Mouse (Mus musculus) frontal cortex, postnatal 10 days (tissue): ENCODE data around the gene Trib3.
"Not testable (repeated sequence)": the region's sequence is repeated elsewhere in the genome, so short reads cannot be mapped to it uniquely, and the experiment has no call there.

Experiments
- DNase-seq, 2 experiments: peaks; one replicate each; pipeline ENCODE4 v3.0.0; 2022; ENCODE audit warnings: low spot score in 2 of 2, mixed read lengths in 1 of 2

The Trib3 gene

GRCm38 (mm10) chr2:152307186-152307585 lies 36.6 kb downstream of the Trib3 start:
- DNase-seq = no peak

GRCm38 (mm10) chr2:152305480-152305879 lies 38.4 kb downstream of the Trib3 start:
- no peak for DNase-seq

- DNase-seq = no peak
These were observed 40.1 kb downstream of the Trib3 start for GRCm38 (mm10) chr2:152303781-152304180.

- DNase-seq = no peak
These were observed 41.0 kb downstream of the Trib3 start for GRCm38 (mm10) chr2:152302862-152303261.

GRCm38 (mm10) chr2:152294541-152294940 lies 49.3 kb downstream of the Trib3 start:
- no peak for DNase-seq

- DNase-seq = peak; percentile 79 to 88
These were observed 49.9 kb downstream of the Trib3 start, which contains the start of gene Tbc1d20 for GRCm38 (mm10) chr2:152293727-152294475. Tbc1d20 (plus strand) TSS chr2:152293828.

- DNase-seq = no peak
These were observed 50.6 kb downstream of the Trib3 start for GRCm38 (mm10) chr2:152293179-152293726.

GRCm38 (mm10) chr2:152292475-152292874 lies 51.4 kb downstream of the Trib3 start:
- no peak for DNase-seq

GRCm38 (mm10) chr2:152289623-152290022 lies 54.2 kb downstream of the Trib3 start:
- DNase-seq = not testable (repeated sequence)

- no peak for DNase-seq
These were observed 55.8 kb downstream of the Trib3 start for GRCm38 (mm10) chr2:152288046-152288445.

GRCm38 (mm10) chr2:152287560-152287959 lies 56.3 kb downstream of the Trib3 start:
- DNase-seq = no peak
